Mouse (Mus musculus): Measurements from ENCODE around the gene Ltbp1. TPM values are rescaled to one million over a fixed set of nuclear protein-coding genes. Genes with fewer than 3 reads are reported as not detected.

Gene Ltbp1
- total and polyA plus RNA-seq, 3 experiments: 0.01 to 0.04 TPM; not detected in 1

DNA sequence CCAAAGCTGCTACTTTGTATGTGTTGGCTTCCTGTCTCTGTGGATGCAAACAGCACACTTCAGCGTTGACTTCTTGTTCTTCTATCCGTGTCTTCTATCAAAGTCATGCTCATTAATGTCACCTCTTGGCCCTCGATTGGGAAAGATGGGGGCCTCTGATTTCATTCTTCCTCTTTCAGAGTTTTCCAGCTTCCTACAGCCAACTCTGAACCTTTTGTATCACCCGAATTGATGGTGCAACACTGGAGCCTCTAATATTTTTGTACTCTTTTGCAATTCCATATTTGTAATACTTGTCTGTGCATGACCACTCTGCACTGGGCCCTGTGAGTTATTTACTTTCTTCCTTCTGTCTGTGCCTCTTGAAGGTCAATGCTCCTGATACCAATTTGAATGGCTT lies 141.8 kb downstream of the Ltbp1 start:
- Histone ChIP-seq H3K79me2 (ENCODE audit: control insufficient read depth, insufficient read depth, low read length, poor library complexity) (no peaks in the 10 kb centered on the region), H3K9me3 (replicated peaks; ENCODE audit: insufficient read depth, low read length) (no peaks in the 10 kb centered on the region), H3K9ac (ENCODE audit: control insufficient read depth, low read depth, low read length, poor library complexity, severe bottlenecking) (no peak overlapping the region), H3K27ac (ENCODE audit: control insufficient read depth, low read depth, low read length) (no peak overlapping the region), H3K4me3 (ENCODE audit: control insufficient read depth in 1 of 2, insufficient read depth in 1 of 2, low read depth in 2 of 2, low read length in 2 of 2) (no peak overlapping the region), H3K4me1 (ENCODE audit: control insufficient read depth in 1 of 2, insufficient read depth in 2 of 2, low read length in 2 of 2) (peaks cover 8 to 11% of the 10 kb centered on the region in 2 experiments; a peak in 3 of 4 replicates), H3K36me3 (ENCODE audit: control insufficient read depth in 1 of 2, insufficient read depth in 2 of 2, low read length in 2 of 2) (peaks cover 0 to 6% of the 10 kb centered on the region in 2 experiments; a peak in 2 of 4 replicates), H3K27me3 (ENCODE audit: control insufficient read depth in 1 of 2, insufficient read depth in 2 of 2, low read length in 2 of 2) (no peaks in the 10 kb centered on the region; a peak in 1 of 4 replicates)
- DNase-seq (ENCODE audit: low read depth, low spot score): no peak
- TF ChIP-seq SIN3A (IDR thresholded peaks at IDR 0.05; ENCODE audit: low read length) (no peak), UBTF (IDR thresholded peaks at IDR 0.05; ENCODE audit: borderline replicate concordance, insufficient read depth, low read depth, low read length) (no peak), MAX (IDR thresholded peaks at IDR 0.05; ENCODE audit: low read length) (no peak), NELFE (IDR thresholded peaks at IDR 0.05; ENCODE audit: low read depth, low read length) (no peak), MAZ (IDR thresholded peaks at IDR 0.05; ENCODE audit: low read depth, low read length) (no peak), CHD1 (IDR thresholded peaks at IDR 0.05; ENCODE audit: low read depth, low read length) (no peak), ELF1 (IDR thresholded peaks at IDR 0.05; ENCODE audit: low read depth, low read length) (no peak), TBP (IDR thresholded peaks at IDR 0.05; ENCODE audit: low read depth, low read length) (no peak), HCFC1 (IDR thresholded peaks at IDR 0.05; ENCODE audit: low read depth, low read length) (no peak), MYB (IDR thresholded peaks at IDR 0.05; ENCODE audit: low read depth, low read length) (no peak), RAD21 (IDR thresholded peaks at IDR 0.05; ENCODE audit: low read depth, low read length) (no peak), NRF1 (IDR thresholded peaks at IDR 0.05; ENCODE audit: insufficient read depth, low read depth, low read length, poor library complexity, severe bottlenecking) (no peak), ZKSCAN1 (IDR thresholded peaks at IDR 0.05; ENCODE audit: low read depth, low read length) (no peak), POLR2A (IDR thresholded peaks at IDR 0.05; ENCODE audit: control insufficient read depth in 1 of 2, insufficient read depth in 1 of 2, low read depth in 1 of 2, low read length in 2 of 2, poor library complexity in 1 of 2) (no peak), KAT2A (conservative IDR thresholded peaks at IDR 0.05; ENCODE audit: low read depth, low read length) (no peak), CTCF (IDR thresholded peaks at IDR 0.05 in 2 of 3, conservative IDR thresholded peaks at IDR 0.05 in 1 of 3; ENCODE audit: control insufficient read depth in 1 of 3, insufficient read depth in 1 of 3, low read depth in 2 of 3, low read length in 3 of 3, poor library complexity in 1 of 3, severe bottlenecking in 1 of 3) (no peak)

DNA sequence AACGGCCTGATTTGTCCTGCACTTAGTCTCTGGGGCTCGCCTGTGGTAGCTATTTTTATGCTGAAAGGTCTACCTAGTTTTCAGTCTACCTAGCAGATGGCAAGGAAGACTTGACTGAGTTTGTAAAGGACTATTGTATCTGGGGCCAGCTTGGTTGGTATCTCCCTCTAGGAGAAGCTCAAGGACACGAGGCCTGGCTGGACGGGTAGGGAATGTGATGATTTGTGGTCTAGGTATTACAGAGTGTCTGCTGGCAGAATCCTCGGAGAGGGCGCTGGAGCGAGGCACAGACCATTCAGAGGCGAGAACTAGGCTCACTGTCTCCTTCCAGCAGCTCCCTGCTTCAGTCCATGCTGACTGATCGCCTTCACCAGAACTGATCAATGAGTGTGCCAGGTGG lies 146.4 kb downstream of the Ltbp1 start:
- Histone ChIP-seq H3K27ac (ENCODE audit: control insufficient read depth, low read depth, low read length) (no peak overlapping the region), H3K79me2 (ENCODE audit: control insufficient read depth, insufficient read depth, low read length, poor library complexity) (no peaks in the 10 kb centered on the region), H3K9ac (ENCODE audit: control insufficient read depth, low read depth, low read length, poor library complexity, severe bottlenecking) (no peak overlapping the region), H3K4me3 (ENCODE audit: control insufficient read depth in 1 of 2, insufficient read depth in 1 of 2, low read depth in 2 of 2, low read length in 2 of 2) (no peak overlapping the region), H3K27me3 (ENCODE audit: control insufficient read depth in 1 of 2, insufficient read depth in 2 of 2, low read length in 2 of 2) (no peaks in the 10 kb centered on the region; a peak in 1 of 4 replicates), H3K9me3 (replicated peaks; ENCODE audit: insufficient read depth, low read length) (no peaks in the 10 kb centered on the region), H3K36me3 (ENCODE audit: control insufficient read depth in 1 of 2, insufficient read depth in 2 of 2, low read length in 2 of 2) (no peaks in the 10 kb centered on the region), H3K4me1 (ENCODE audit: control insufficient read depth in 1 of 2, insufficient read depth in 2 of 2, low read length in 2 of 2) (no peaks in the 10 kb centered on the region; a peak in 1 of 4 replicates)
- TF ChIP-seq SIN3A (IDR thresholded peaks at IDR 0.05; ENCODE audit: low read length) (no peak), NRF1 (IDR thresholded peaks at IDR 0.05; ENCODE audit: insufficient read depth, low read depth, low read length, poor library complexity, severe bottlenecking) (no peak), TBP (IDR thresholded peaks at IDR 0.05; ENCODE audit: low read depth, low read length) (no peak), BHLHE40 (IDR thresholded peaks at IDR 0.05; ENCODE audit: borderline replicate concordance, low read depth, low read length) (no peak), CHD1 (IDR thresholded peaks at IDR 0.05; ENCODE audit: low read depth, low read length) (no peak), POLR2A (IDR thresholded peaks at IDR 0.05; ENCODE audit: control insufficient read depth in 1 of 2, insufficient read depth in 1 of 2, low read depth in 1 of 2, low read length in 2 of 2, poor library complexity in 1 of 2) (no peak), MAFK (IDR thresholded peaks at IDR 0.05; ENCODE audit: borderline replicate concordance, low read depth, low read length) (no peak)
- DNase-seq (ENCODE audit: low read depth, low spot score): no peak

All from MEL (cell line).